Mouse (Mus musculus): ENCODE results near the gene Ccdc77. TPM values are rescaled to one million over a fixed set of nuclear protein-coding genes. Genes with fewer than 3 reads are reported as not detected.

Gene Ccdc77
- 2.4 and 3.2 TPM in 2 replicates for polyA plus RNA-seq (2012; rRNA removed)

- DNase-seq (ENCODE audit: low read depth, low spot score) = peak; percentile 90
- WGBS = under 1% methylated on average over 71 of the region's 71 CpGs
Observed at GRCm38 (mm10) chr6:120363688-120364522, at the start of gene Ccdc77, which contains the start of gene Kdm5a. TSS of gene Ccdc77 (minus strand) at chr6:120364374. TSS of gene Kdm5a (plus strand) at chr6:120364124.

DNA sequence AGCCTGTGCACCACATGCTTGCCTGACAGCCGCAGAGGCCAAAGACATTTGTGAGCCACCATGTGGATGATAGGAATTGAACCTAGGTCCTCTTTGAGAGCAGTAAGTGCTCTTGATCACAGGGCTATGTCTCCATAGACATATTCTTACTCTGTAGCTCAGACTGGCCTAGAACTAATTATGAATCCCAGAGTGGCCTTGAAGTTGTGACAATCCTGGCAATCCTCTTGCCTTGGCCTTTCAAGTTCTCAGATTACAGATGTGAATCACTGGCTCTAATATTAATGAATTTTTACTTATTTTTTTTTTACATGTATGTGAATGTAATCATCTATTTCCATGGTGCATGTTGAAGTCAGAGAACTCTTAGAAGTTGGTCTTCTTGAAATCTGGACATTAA, 39.8 kb upstream of the Ccdc77 start:
- 93% methylated on average over 1 of the region's 1 CpGs for WGBS
- no peak for DNase-seq (ENCODE audit: low read depth, low spot score)

- 86% methylated on average over 5 of the region's 5 CpGs for WGBS
Observed at GRCm38 (mm10) chr6:120395622-120396345, 31.6 kb upstream of the Ccdc77 start.

GRCm38 (mm10) chr6:120392811-120393210, 28.6 kb upstream of the Ccdc77 start:
- WGBS = 93% methylated on average over 2 of the region's 2 CpGs
- DNase-seq (ENCODE audit: low read depth, low spot score) = no peak

More at GRCm38 (mm10) chr6:120395622-120396345, 31.6 kb upstream of the Ccdc77 start:
- no peak for DNase-seq (ENCODE audit: low read depth, low spot score)

GRCm38 (mm10) chr6:120390054-120390453, 25.9 kb upstream of the Ccdc77 start:
- 84% methylated on average over 3 of the region's 3 CpGs for WGBS
- DNase-seq (ENCODE audit: low read depth, low spot score) = no peak

DNA sequence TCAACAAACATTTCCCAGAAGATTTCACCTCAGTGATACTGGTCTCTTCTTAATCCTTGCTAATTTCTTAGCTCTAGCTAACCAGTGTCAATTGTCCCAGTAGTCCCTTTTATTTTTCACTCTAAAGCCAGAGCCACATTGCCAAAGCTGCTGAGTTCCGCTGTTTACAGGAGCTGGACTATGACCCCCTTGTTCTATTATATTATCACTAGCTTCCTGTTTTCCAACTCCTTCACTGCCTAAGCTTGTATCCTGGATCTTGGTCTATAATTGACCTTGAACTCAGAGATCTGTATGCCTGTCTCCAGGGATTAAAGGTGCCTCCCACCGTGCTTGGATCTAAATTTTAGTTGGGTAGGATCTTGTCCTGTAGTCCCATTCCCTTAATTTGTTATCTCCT, 12.6 kb upstream of the Ccdc77 start:
- 35% methylated on average over 2 of the region's 2 CpGs for WGBS
- DNase-seq (ENCODE audit: low read depth, low spot score) = peak; percentile 56

GRCm38 (mm10) chr6:120365051-120365450, 877 bp upstream of the Ccdc77 start:
- DNase-seq (ENCODE audit: low read depth, low spot score) = no peak
- under 1% methylated on average over 15 of the region's 15 CpGs for WGBS

GRCm38 (mm10) chr6:120364523-120364905, 340 bp upstream of the Ccdc77 start:
- no peak for DNase-seq (ENCODE audit: low read depth, low spot score)
- under 1% methylated on average over 31 of the region's 31 CpGs for WGBS

DNA sequence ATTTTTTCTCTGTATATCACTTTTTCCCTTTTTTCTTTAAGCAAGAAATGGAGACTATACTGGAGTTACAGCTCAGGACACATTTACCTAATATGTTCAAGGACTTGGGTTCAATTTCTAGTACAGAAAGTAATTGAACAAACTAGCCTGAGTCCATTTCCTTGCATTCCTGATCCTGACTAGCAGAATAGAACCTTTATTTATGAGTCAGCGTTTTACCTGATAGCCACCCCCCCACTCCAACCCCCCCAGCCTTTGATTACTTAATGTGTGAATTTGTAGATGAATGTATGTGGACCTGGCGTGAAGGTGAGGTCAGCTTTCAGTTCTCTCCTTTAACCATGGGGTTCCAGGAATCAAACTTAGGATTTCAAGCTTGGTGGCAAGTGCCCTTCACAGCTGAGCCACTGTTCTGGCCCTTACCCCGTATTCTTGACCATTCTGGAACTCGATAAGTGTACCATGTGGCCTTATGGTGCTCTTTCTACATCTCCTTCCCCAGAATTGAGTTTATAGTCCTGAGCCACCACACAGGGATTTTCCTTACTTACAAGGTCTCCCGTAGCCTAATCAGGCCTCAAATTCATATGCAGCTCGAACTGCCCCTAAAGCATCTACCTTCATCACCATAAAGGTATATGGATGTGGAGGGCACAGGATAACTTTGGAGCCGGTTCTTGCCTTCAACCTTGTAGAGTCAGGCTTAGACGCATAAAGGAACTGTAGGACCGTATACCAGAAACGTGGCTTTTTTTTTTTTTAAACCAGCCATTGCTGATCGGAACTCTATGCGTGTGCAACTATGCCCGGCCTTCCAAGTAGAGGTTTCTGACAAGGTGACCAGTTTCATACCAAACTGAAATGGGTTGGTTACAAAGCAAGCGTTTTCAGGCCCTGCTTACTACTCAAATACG, 1.1 kb downstream of the Ccdc77 start:
- DNase-seq (ENCODE audit: low read depth, low spot score) = no peak
- WGBS = 9% methylated on average over 15 of the region's 15 CpGs

GRCm38 (mm10) chr6:120362124-120362523, 2.0 kb downstream of the Ccdc77 start:
- WGBS = 93% methylated on average over 2 of the region's 2 CpGs
- no peak for DNase-seq (ENCODE audit: low read depth, low spot score)

- WGBS = under 1% methylated on average over 31 of the region's 31 CpGs
- DNase-seq (ENCODE audit: low read depth, low spot score) = peak; percentile 84
Observed at GRCm38 (mm10) chr6:120356951-120357945, 6.9 kb downstream of the Ccdc77 start.

DNA sequence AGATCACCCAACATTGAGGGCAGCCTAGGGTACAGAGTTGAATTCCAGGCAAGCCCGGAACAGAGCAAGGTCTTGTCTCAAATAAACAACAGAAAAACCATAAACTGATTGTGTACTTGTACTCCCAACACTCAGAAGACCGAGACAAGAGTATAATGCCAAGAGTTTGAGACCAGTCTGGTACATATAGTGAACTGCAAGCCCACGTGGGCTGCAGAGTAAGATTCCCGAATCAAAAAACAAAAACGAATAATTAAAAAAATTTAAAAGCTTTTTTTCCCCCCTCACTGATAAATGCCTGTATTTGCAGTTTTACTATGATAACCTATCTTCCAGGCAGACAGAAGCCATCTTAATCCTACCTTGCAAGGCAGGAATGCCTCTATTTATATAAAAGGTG, 7.7 kb downstream of the Ccdc77 start:
- DNase-seq (ENCODE audit: low read depth, low spot score) = no peak
- WGBS = 6% methylated on average over 5 of the region's 5 CpGs

DNA sequence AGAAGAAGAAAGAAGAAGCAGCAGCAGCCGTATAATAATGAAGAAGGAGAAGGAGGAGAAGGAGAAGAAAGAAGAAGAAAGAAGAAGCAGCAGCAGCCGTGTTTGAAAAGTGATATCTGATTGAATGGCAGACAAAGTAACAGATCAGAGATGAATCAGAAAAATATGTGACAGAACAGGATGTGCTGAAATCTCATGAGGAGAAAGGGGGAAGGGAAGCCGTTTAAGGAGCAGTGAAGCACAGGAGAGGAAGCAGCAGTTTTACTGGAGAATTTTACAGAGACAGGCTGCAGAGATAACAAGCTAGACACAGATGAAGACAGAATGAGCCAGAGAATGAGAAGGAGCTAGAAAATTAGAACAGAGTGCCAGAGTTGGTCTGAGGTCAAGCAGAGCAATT, 15.2 kb downstream of the Ccdc77 start:
- 87% methylated on average over 3 of the region's 3 CpGs for WGBS
- no peak for DNase-seq (ENCODE audit: low read depth, low spot score)

DNA sequence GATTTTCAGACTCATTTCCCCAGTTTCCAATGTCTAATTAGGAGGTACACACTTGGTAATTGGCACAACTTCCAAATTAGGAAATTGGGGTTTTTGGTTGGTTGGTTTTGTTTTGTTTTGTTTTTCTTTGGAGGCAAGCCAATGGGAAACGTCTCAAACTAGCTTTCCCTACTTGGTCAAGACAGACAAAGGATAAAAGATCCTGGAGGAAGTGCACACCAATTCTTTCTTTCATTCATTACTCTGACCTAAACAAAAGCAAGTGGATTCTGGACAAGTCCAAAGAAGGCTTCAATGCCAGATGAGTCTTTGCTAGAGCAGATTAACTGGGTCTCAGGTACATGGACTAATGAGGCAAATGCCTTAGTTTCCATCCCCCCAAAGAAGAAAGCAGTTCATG, 20.2 kb downstream of the Ccdc77 start:
- no peak for DNase-seq (ENCODE audit: low read depth, low spot score)
- 45% methylated on average over 1 of the region's 1 CpGs for WGBS

DNA sequence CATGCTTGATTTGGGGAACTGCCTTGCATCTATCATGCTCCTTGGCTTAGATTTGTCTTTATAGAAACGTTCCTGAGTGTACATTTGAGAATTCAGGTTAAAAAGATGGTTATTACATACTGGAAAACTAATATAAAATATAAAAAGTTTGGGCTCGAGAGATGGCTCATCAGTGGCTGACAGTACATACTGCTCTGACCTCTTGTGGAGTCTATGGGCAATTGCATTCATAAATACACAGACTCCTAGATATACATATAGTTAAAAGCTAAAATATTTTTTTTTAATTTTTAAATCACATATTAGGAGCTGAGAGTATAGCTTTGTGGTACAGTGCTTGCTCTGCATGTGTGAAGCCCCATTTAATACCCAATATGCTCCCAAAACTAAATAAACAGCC, 31.8 kb downstream of the Ccdc77 start:
- WGBS = 78% methylated on average over 2 of the region's 2 CpGs
- no peak for DNase-seq (ENCODE audit: low read depth, low spot score)

DNA sequence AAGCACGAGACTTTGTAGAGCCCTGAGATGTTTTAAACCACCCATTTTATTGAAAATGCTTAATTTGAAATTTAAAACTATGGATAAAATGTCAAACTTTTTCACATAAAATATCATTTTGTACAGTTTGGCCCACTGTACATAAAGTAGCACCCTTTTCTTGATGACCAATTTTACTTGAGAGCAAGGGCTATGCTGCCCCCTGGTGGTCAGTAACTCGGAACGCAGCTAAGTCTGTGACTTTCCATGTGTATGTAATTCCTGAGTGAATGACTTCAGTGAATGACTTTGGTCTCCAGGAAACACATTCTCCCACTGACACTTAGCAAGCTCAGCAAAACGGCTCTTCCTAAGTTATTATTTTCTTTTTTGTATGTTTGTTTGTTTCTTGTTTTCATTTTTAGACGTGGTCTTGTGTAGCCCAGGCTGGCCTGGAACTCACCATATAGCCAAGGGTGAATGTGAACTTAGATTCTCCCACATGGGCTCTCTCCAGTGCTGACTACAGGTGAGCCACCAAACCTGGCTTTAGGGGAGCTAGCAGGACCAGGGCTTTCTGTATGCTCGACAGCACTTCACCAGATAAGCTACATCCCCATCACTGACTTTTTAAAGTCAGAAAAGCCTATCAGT, 39.8 kb downstream of the Ccdc77 start:
- WGBS = 32% methylated on average over 6 of the region's 6 CpGs
- DNase-seq (ENCODE audit: low read depth, low spot score) = no peak

DNA sequence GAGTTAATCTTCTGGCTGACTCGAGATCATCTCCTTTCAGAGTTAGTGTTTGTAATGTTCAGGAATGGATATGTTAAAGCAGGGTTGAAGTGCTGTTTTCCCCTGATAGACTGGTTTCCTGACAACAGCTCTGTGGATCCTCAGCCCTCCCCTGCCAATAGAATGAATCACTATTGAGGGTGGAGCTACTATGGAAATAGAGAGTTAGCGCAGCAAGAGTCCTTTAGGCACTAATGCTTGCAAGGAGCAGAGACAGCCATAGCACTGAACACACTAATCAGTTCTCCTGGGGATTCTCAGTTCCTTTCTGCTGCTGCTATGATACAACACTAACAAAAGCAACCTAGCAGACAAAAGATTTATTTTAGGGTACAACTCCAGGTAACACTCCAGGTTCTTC, 43.8 kb downstream of the Ccdc77 start:
- 51% methylated on average over 2 of the region's 2 CpGs for WGBS

GRCm38 (mm10) chr6:120319129-120319528, 45.0 kb downstream of the Ccdc77 start:
- 39% methylated on average over 9 of the region's 9 CpGs for WGBS
- DNase-seq (ENCODE audit: low read depth, low spot score) = no peak

More for the DNA sequence above, 43.8 kb downstream of the Ccdc77 start:
- DNase-seq (ENCODE audit: low read depth, low spot score) = no peak
